15 mouse cellular contexts compared by ENCODE assay signal in the genomic region with DNA sequence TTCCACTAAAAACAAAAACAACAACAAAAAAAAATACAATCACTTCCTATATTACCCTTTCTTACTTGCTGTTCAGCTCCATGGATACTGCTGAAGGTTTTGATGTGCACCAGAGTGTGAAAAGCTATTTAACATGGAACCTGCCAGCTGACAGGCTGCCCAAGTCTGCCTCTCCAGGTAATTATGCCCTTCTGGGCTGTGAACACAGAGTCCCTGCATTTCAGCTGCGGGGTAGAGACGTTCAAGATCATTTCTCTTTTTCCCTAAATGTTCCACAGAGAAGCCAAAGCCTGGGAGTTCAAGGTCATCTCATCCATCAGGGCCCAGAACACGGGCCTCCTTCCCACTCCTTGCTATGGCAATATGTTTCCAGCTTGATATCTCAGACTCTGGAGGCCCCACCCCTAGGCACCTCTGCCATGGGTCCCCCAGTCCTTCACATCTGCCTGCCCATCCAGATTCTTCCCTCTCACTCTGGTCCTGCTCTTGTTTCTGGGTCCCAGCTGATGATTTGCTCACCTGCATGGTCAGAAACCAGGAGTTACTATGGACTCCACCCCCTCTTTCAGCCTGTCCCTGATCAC.
DNase-seq lines count a peak whose midpoint lies in the region; ATAC-seq and TF ChIP-seq lines count a peak whose summit lies in the region.
"Had no signal": no experiment of that assay in that cellular context is flagged by ENCODE, and none has a peak within 500 bp of the region (broad histone marks: within the 10 kb centered on the region; RNA-seq: fewer than 3 reads in every experiment).

No protein-coding gene starts in this region.

- H3K27me3 ChIP-seq in hindbrain, embryonic 16.5 days (replicated peaks; ENCODE audit: control insufficient read depth, insufficient read depth, low read length), result no peaks in the 10 kb centered on the region
- no peaks in the 10 kb centered on the region for H3K27me3 ChIP-seq in hindbrain, embryonic 12.5 days
- no peaks in the 10 kb centered on the region for H3K27me3 ChIP-seq in kidney, embryonic 15.5 days
- H3K27me3 ChIP-seq in lung, postnatal 0 days (replicated peaks; ENCODE audit: insufficient read depth, low read length), result no peaks in the 10 kb centered on the region
- H3K27me3 ChIP-seq: embryonic facial prominence, embryonic 13.5 days; heart, embryonic 15.5 days; limb, embryonic 13.5 days; neural tube, embryonic 13.5 days had no signal

- no peak overlapping the region for H3K9ac ChIP-seq in hindbrain, embryonic 16.5 days (ENCODE audit: low read depth, low read length)
- H3K9ac ChIP-seq in hindbrain, embryonic 12.5 days, result no peak overlapping the region
- H3K9ac ChIP-seq in kidney, embryonic 15.5 days, result no peak overlapping the region
- no peak overlapping the region for H3K9ac ChIP-seq in lung, postnatal 0 days (replicated peaks; ENCODE audit: low read depth)
- H3K9ac ChIP-seq: embryonic facial prominence, embryonic 13.5 days; heart, embryonic 15.5 days; limb, embryonic 13.5 days; neural tube, embryonic 13.5 days had no signal

- no peak overlapping the region; the same call in 1 of the 2 replicates for H3K27ac ChIP-seq in hindbrain, embryonic 16.5 days (ENCODE audit: low read depth, low read length)
- H3K27ac ChIP-seq in hindbrain, embryonic 12.5 days, result no peak overlapping the region
- H3K27ac ChIP-seq in kidney, embryonic 15.5 days, result peak overlapping the region; percentile 10; the same call in 1 of the 2 replicates
- no peak overlapping the region for H3K27ac ChIP-seq in lung, postnatal 0 days (ENCODE audit: low read length)
- H3K27ac ChIP-seq: embryonic facial prominence, embryonic 13.5 days; heart, embryonic 15.5 days; left cerebral cortex, adult 2 months; limb, embryonic 13.5 days; neural tube, embryonic 13.5 days had no signal

- H3K4me3 ChIP-seq in hindbrain, embryonic 16.5 days (ENCODE audit: low read length), result no peak overlapping the region
- H3K4me3 ChIP-seq in hindbrain, embryonic 12.5 days, result no peak overlapping the region
- H3K4me3 ChIP-seq in kidney, embryonic 15.5 days (replicated peaks), result no peak overlapping the region
- no peak overlapping the region for H3K4me3 ChIP-seq in lung, postnatal 0 days (ENCODE audit: low read depth, low read length)
- H3K4me3 ChIP-seq: embryonic facial prominence, embryonic 13.5 days; heart, embryonic 15.5 days; left cerebral cortex, adult 2 months; limb, embryonic 13.5 days; neural tube, embryonic 13.5 days had no signal

- peaks cover 5% of the 10 kb centered on the region; the same call in 1 of the 2 replicates for H3K9me3 ChIP-seq in hindbrain, embryonic 16.5 days (ENCODE audit: control insufficient read depth, low read length)
- H3K9me3 ChIP-seq in hindbrain, embryonic 12.5 days (replicated peaks), result no peaks in the 10 kb centered on the region
- no peaks in the 10 kb centered on the region for H3K9me3 ChIP-seq in kidney, embryonic 15.5 days (replicated peaks)
- H3K9me3 ChIP-seq in lung, postnatal 0 days (ENCODE audit: low read length), result no peaks in the 10 kb centered on the region
- H3K9me3 ChIP-seq: embryonic facial prominence, embryonic 13.5 days; heart, embryonic 15.5 days; limb, embryonic 13.5 days; neural tube, embryonic 13.5 days had no signal

- peak; percentile 52 for ATAC-seq in hindbrain, embryonic 16.5 days
- ATAC-seq in hindbrain, embryonic 12.5 days (ENCODE audit: low FRiP score), result no peak
- no peak for ATAC-seq in kidney, embryonic 15.5 days (replicated peaks; ENCODE audit: low FRiP score)
- ATAC-seq in lung, postnatal 0 days, result no peak

- no peak for TF ChIP-seq CTCF in lung, postnatal 0 days (IDR thresholded peaks at IDR 0.05)

- no peaks in the 10 kb centered on the region for H3K4me1 ChIP-seq in hindbrain, embryonic 16.5 days (ENCODE audit: control insufficient read depth, insufficient read depth, low read depth, low read length)
- H3K4me1 ChIP-seq in hindbrain, embryonic 12.5 days, result no peaks in the 10 kb centered on the region
- no peaks in the 10 kb centered on the region for H3K4me1 ChIP-seq in kidney, embryonic 15.5 days
- no peaks in the 10 kb centered on the region for H3K4me1 ChIP-seq in lung, postnatal 0 days (ENCODE audit: insufficient read depth, low read depth, low read length)
- H3K4me1 ChIP-seq: embryonic facial prominence, embryonic 13.5 days; heart, embryonic 15.5 days; limb, embryonic 13.5 days had no signal

- peak; percentile 2 for DNase-seq in ovary, postnatal 14 days (ENCODE audit: low spot score)
- DNase-seq in ovary, postnatal 36 days (ENCODE audit: low spot score), result no peak
- DNase-seq in lung, postnatal 0 days (ENCODE audit: low spot score), result no peak
- DNase-seq in B cell, adult 2 months, result no peak
- DNase-seq: adrenal gland, postnatal 14 days; heart, adult 18-20 months; lung, postnatal 10 days had no signal

- WGBS in hindbrain, embryonic 16.5 days, result 62% methylated on average over 3 of the region's 3 CpGs
- 80% methylated on average over 3 of the region's 3 CpGs for WGBS in hindbrain, embryonic 12.5 days
- WGBS in kidney, embryonic 15.5 days, result 58% methylated on average over 3 of the region's 3 CpGs
- 45% methylated on average over 3 of the region's 3 CpGs for WGBS in lung, postnatal 0 days

- no peaks in the 10 kb centered on the region for H3K36me3 ChIP-seq in hindbrain, embryonic 16.5 days (ENCODE audit: control insufficient read depth, insufficient read depth, low read length)
- H3K36me3 ChIP-seq in hindbrain, embryonic 12.5 days, result no peaks in the 10 kb centered on the region
- H3K36me3 ChIP-seq in kidney, embryonic 15.5 days, result no peaks in the 10 kb centered on the region
- no peaks in the 10 kb centered on the region for H3K36me3 ChIP-seq in lung, postnatal 0 days (ENCODE audit: insufficient read depth, low read length)
- H3K36me3 ChIP-seq: embryonic facial prominence, embryonic 13.5 days; heart, embryonic 15.5 days; limb, embryonic 13.5 days; neural tube, embryonic 13.5 days had no signal

- TF ChIP-seq EP300 in lung, postnatal 0 days (IDR thresholded peaks at IDR 0.05), result no peak

- H3K4me2 ChIP-seq in hindbrain, embryonic 16.5 days (ENCODE audit: low read length), result no peak overlapping the region
- H3K4me2 ChIP-seq in hindbrain, embryonic 12.5 days (replicated peaks), result no peak overlapping the region
- no peak overlapping the region for H3K4me2 ChIP-seq in kidney, embryonic 15.5 days
- H3K4me2 ChIP-seq in lung, postnatal 0 days (replicated peaks; ENCODE audit: low read depth, low read length), result no peak overlapping the region
- H3K4me2 ChIP-seq: embryonic facial prominence, embryonic 13.5 days; heart, embryonic 15.5 days; limb, embryonic 13.5 days; neural tube, embryonic 13.5 days had no signal
